Mouse (Mus musculus): ENCODE measurements around the gene Pdlim4. TPM values are rescaled to one million over a fixed set of nuclear protein-coding genes. Genes with fewer than 3 reads are reported as not detected.
A peak's percentile ranks its signal among the peaks of the same experiment; 100 is the strongest.

The Pdlim4 gene
- 23.0 and 23.7 TPM in 2 replicates for polyA plus RNA-seq (2015; fragmentation: Nextera tagmentation; extraction: Ambion mirVana)

- Histone ChIP-seq H3K36me3 (no peaks in the 10 kb centered on the region), H3K4me3 (replicated peaks) (peak within 1 kb of the TSS; percentile 58), H3K27me3 (peaks cover 9% of the 10 kb centered on the region), H3K27ac (no peak within 1 kb of the TSS; the same call in 1 of the 2 replicates), H3K9me3 (no peaks in the 10 kb centered on the region), H3K4me1 (replicated peaks) (peaks cover 22% of the 10 kb centered on the region), H3K9ac (replicated peaks) (peak within 1 kb of the TSS; percentile 75), H3K4me2 (replicated peaks) (peak within 1 kb of the TSS; percentile 94)
- peak; percentile 59 for ATAC-seq
- 2% methylated on average over 40 of the region's 61 CpGs for WGBS
Observed at GRCm38 (mm10) chr11:54068520-54069371, at the start of gene Pdlim4. Gene Pdlim4, minus strand, starts transcription at chr11:54069014.

- H3K36me3 ChIP-seq = 0 out of 2 replicates have a peak, but pooled peaks cover 6% of the 10 kb centered on the region
- H3K4me1 ChIP-seq (replicated peaks) = peaks cover 45% of the 10 kb centered on the region
- no peaks in the 10 kb centered on the region for H3K27me3 ChIP-seq
- no peak overlapping the region for H3K4me3 ChIP-seq (replicated peaks)
- no peak overlapping the region for H3K9ac ChIP-seq (replicated peaks)
- H3K9me3 ChIP-seq = no peaks in the 10 kb centered on the region
- 85% methylated on average over 10 of the region's 10 CpGs for WGBS
- no peak overlapping the region for H3K4me2 ChIP-seq (replicated peaks)
- no peak overlapping the region for H3K27ac ChIP-seq
- no peak for ATAC-seq
Observed at GRCm38 (mm10) chr11:54117096-54117495, 48.3 kb upstream of the Pdlim4 start.

- no peaks in the 10 kb centered on the region for H3K9me3 ChIP-seq
- 85% methylated on average over 4 of the region's 4 CpGs for WGBS
- no peak overlapping the region for H3K27ac ChIP-seq
- peaks cover 49% of the 10 kb centered on the region for H3K4me1 ChIP-seq (replicated peaks)
- H3K36me3 ChIP-seq = 0 out of 2 replicates have a peak, but pooled peaks cover 6% of the 10 kb centered on the region
- ATAC-seq = no peak
- H3K4me3 ChIP-seq (replicated peaks) = no peak overlapping the region
- H3K4me2 ChIP-seq (replicated peaks) = no peak overlapping the region
- no peak overlapping the region for H3K9ac ChIP-seq (replicated peaks)
- H3K27me3 ChIP-seq = no peaks in the 10 kb centered on the region
Observed at GRCm38 (mm10) chr11:54116406-54116805, 47.6 kb upstream of the Pdlim4 start.

- no peak for ATAC-seq
- H3K36me3 ChIP-seq = 0 out of 2 replicates have a peak, but pooled peaks cover 6% of the 10 kb centered on the region
- no peaks in the 10 kb centered on the region for H3K9me3 ChIP-seq
- no peaks in the 10 kb centered on the region for H3K27me3 ChIP-seq
- no peak overlapping the region for H3K9ac ChIP-seq (replicated peaks)
- no peak overlapping the region for H3K27ac ChIP-seq
- WGBS = 48% methylated on average over 3 of the region's 3 CpGs
- peaks cover 49% of the 10 kb centered on the region for H3K4me1 ChIP-seq (replicated peaks)
- H3K4me3 ChIP-seq (replicated peaks) = no peak overlapping the region
- no peak overlapping the region for H3K4me2 ChIP-seq (replicated peaks)
Observed at GRCm38 (mm10) chr11:54115911-54116310, 47.1 kb upstream of the Pdlim4 start.

GRCm38 (mm10) chr11:54115301-54115700, 46.5 kb upstream of the Pdlim4 start:
- Histone ChIP-seq H3K9me3 (no peaks in the 10 kb centered on the region), H3K4me3 (replicated peaks) (no peak overlapping the region), H3K4me1 (replicated peaks) (peaks cover 49% of the 10 kb centered on the region), H3K4me2 (replicated peaks) (no peak overlapping the region), H3K27me3 (no peaks in the 10 kb centered on the region), H3K9ac (replicated peaks) (no peak overlapping the region), H3K36me3 (0 out of 2 replicates have a peak, but pooled peaks cover 6% of the 10 kb centered on the region), H3K27ac (no peak overlapping the region)
- ATAC-seq = no peak
- WGBS = 94% methylated on average over 8 of the region's 8 CpGs

- H3K27ac ChIP-seq = no peak overlapping the region
- peaks cover 49% of the 10 kb centered on the region for H3K4me1 ChIP-seq (replicated peaks)
- H3K4me3 ChIP-seq (replicated peaks) = no peak overlapping the region
- 91% methylated on average over 3 of the region's 3 CpGs for WGBS
- H3K4me2 ChIP-seq (replicated peaks) = no peak overlapping the region
- H3K27me3 ChIP-seq = no peaks in the 10 kb centered on the region
- H3K36me3 ChIP-seq = 0 out of 2 replicates have a peak, but pooled peaks cover 6% of the 10 kb centered on the region
- H3K9me3 ChIP-seq = no peaks in the 10 kb centered on the region
- no peak overlapping the region for H3K9ac ChIP-seq (replicated peaks)
- ATAC-seq = no peak
Observed at GRCm38 (mm10) chr11:54114746-54115145, 45.9 kb upstream of the Pdlim4 start.

- Histone ChIP-seq H3K9me3 (no peaks in the 10 kb centered on the region), H3K9ac (replicated peaks) (peak overlapping the region; percentile 42; the same call in 1 of the 2 replicates), H3K27ac (peak overlapping the region; percentile 84), H3K4me1 (replicated peaks) (peaks cover 49% of the 10 kb centered on the region), H3K27me3 (no peaks in the 10 kb centered on the region), H3K36me3 (no peaks in the 10 kb centered on the region), H3K4me2 (replicated peaks) (peak overlapping the region; percentile 35), H3K4me3 (replicated peaks) (no peak overlapping the region)
- WGBS = 30% methylated on average over 4 of the region's 4 CpGs
- peak; percentile 28 for ATAC-seq
Observed at GRCm38 (mm10) chr11:54113352-54113751, 44.5 kb upstream of the Pdlim4 start.

- Histone ChIP-seq H3K9ac (replicated peaks) (peak overlapping the region; percentile 42), H3K4me1 (replicated peaks) (peaks cover 49% of the 10 kb centered on the region), H3K4me3 (replicated peaks) (no peak overlapping the region), H3K36me3 (no peaks in the 10 kb centered on the region), H3K27me3 (no peaks in the 10 kb centered on the region), H3K4me2 (replicated peaks) (peak overlapping the region; percentile 35), H3K27ac (peak overlapping the region; percentile 84), H3K9me3 (no peaks in the 10 kb centered on the region)
- WGBS = 0% methylated on average over 10 of the region's 10 CpGs
- peak; percentile 99 for ATAC-seq
Observed at GRCm38 (mm10) chr11:54112920-54113319, 44.1 kb upstream of the Pdlim4 start.

GRCm38 (mm10) chr11:54111976-54112741, 43.3 kb upstream of the Pdlim4 start:
- H3K9ac ChIP-seq (replicated peaks) = no peak overlapping the region
- no peak overlapping the region for H3K4me3 ChIP-seq (replicated peaks)
- 73% methylated on average over 21 of the region's 21 CpGs for WGBS

GRCm38 (mm10) chr11:54111291-54111690, 42.5 kb upstream of the Pdlim4 start:
- Histone ChIP-seq H3K4me2 (replicated peaks) (no peak overlapping the region), H3K27me3 (no peaks in the 10 kb centered on the region), H3K4me1 (replicated peaks) (peaks cover 45% of the 10 kb centered on the region), H3K9me3 (no peaks in the 10 kb centered on the region), H3K36me3 (no peaks in the 10 kb centered on the region), H3K4me3 (replicated peaks) (no peak overlapping the region), H3K9ac (replicated peaks) (no peak overlapping the region), H3K27ac (no peak overlapping the region)
- WGBS = 85% methylated on average over 7 of the region's 7 CpGs
- no peak for ATAC-seq

More at GRCm38 (mm10) chr11:54111976-54112741, 43.3 kb upstream of the Pdlim4 start:
- Histone ChIP-seq H3K4me2 (replicated peaks) (peak overlapping the region; percentile 35; the same call in 1 of the 2 replicates), H3K36me3 (no peaks in the 10 kb centered on the region), H3K9me3 (no peaks in the 10 kb centered on the region), H3K27me3 (no peaks in the 10 kb centered on the region), H3K27ac (peak overlapping the region; percentile 84), H3K4me1 (replicated peaks) (peaks cover 49% of the 10 kb centered on the region)
- no peak for ATAC-seq

- no peak overlapping the region for H3K4me3 ChIP-seq (replicated peaks)
- H3K4me2 ChIP-seq (replicated peaks) = no peak overlapping the region
- H3K27me3 ChIP-seq = no peaks in the 10 kb centered on the region
- H3K9ac ChIP-seq (replicated peaks) = no peak overlapping the region
- ATAC-seq = no peak
- no peaks in the 10 kb centered on the region for H3K36me3 ChIP-seq
- peaks cover 22% of the 10 kb centered on the region for H3K4me1 ChIP-seq (replicated peaks)
- H3K27ac ChIP-seq = no peak overlapping the region
- no peaks in the 10 kb centered on the region for H3K9me3 ChIP-seq
- WGBS = 85% methylated on average over 5 of the region's 5 CpGs
Observed at GRCm38 (mm10) chr11:54108894-54109293, 40.1 kb upstream of the Pdlim4 start.

- Histone ChIP-seq H3K9me3 (no peaks in the 10 kb centered on the region), H3K4me2 (replicated peaks) (no peak overlapping the region), H3K4me3 (replicated peaks) (no peak overlapping the region), H3K27me3 (no peaks in the 10 kb centered on the region), H3K4me1 (replicated peaks) (peaks cover 15% of the 10 kb centered on the region), H3K9ac (replicated peaks) (no peak overlapping the region), H3K36me3 (no peaks in the 10 kb centered on the region), H3K27ac (no peak overlapping the region)
- 64% methylated on average over 3 of the region's 3 CpGs for WGBS
- no peak for ATAC-seq
Observed at GRCm38 (mm10) chr11:54108131-54108530, 39.3 kb upstream of the Pdlim4 start.
